Mouse (Mus musculus): ENCODE data around the gene Gm19935. TPM values are rescaled to one million over a fixed set of nuclear protein-coding genes. Genes with fewer than 3 reads are reported as not detected.

Gm19935 gene
- polyA plus RNA-seq, 1 experiment, result not detected

- H3K27ac ChIP-seq (replicated peaks; ENCODE audit: low read depth, low read length), result peak overlapping the region; percentile 42; the same call in 1 of the 2 replicates
- H3K4me3 ChIP-seq (ENCODE audit: insufficient read depth, low read depth, low read length), result peak overlapping the region; percentile 39
- H3K4me1 ChIP-seq (ENCODE audit: control insufficient read depth, insufficient read depth, insufficient read length, low read length), result no peaks in the 10 kb centered on the region
Measured at GRCm38 (mm10) chr8:90816061-90816882, 921 bp downstream of the Gm19935 start.

GRCm38 (mm10) chr8:90813602-90814320, 3.4 kb downstream of the Gm19935 start:
- H3K4me1 ChIP-seq (ENCODE audit: control insufficient read depth, insufficient read depth, insufficient read length, low read length), result no peaks in the 10 kb centered on the region
- H3K4me3 ChIP-seq (ENCODE audit: insufficient read depth, low read depth, low read length), result no peak overlapping the region
- H3K27ac ChIP-seq (replicated peaks; ENCODE audit: low read depth, low read length), result no peak overlapping the region

DNA sequence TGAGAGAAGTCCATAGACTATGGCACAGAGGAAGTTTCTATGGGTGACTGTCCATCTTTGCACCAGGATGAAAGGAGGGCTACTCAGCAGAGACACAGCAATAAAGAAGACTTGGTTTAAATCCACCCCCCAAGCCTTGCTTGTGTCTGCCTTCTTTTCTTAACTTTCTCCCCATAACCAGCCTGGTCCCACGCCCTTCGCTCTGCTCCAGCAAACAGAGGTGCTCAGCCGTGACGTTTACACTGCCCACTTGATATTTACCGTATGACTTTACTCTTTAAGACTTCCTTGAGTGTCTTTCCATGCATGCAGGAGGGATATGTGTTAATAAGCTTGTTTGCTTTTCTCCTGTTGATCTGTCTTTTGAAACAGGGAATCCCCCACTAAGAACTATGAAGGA, 17.7 kb downstream of the Gm19935 start:
- H3K4me1 ChIP-seq (ENCODE audit: control insufficient read depth, insufficient read depth, insufficient read length, low read length), result peaks cover 2% of the 10 kb centered on the region; the same call in 1 of the 2 replicates
- H3K27ac ChIP-seq (replicated peaks; ENCODE audit: low read depth, low read length), result no peak overlapping the region
- H3K4me3 ChIP-seq (ENCODE audit: insufficient read depth, low read depth, low read length), result no peak overlapping the region

GRCm38 (mm10) chr8:90794990-90795861, 22.0 kb downstream of the Gm19935 start:
- H3K4me3 ChIP-seq (ENCODE audit: insufficient read depth, low read depth, low read length), result peak overlapping the region; percentile 61
- peaks cover 2% of the 10 kb centered on the region; the same call in 1 of the 2 replicates for H3K4me1 ChIP-seq (ENCODE audit: control insufficient read depth, insufficient read depth, insufficient read length, low read length)
- 0 out of 2 replicates have a peak overlapping the region, but pooled peaks have one; percentile 63 for H3K27ac ChIP-seq (replicated peaks; ENCODE audit: low read depth, low read length)

- Histone ChIP-seq H3K4me3 (ENCODE audit: insufficient read depth, low read depth, low read length) (no peak overlapping the region), H3K4me1 (ENCODE audit: control insufficient read depth, insufficient read depth, insufficient read length, low read length) (peaks cover 2% of the 10 kb centered on the region; the same call in 1 of the 2 replicates), H3K27ac (replicated peaks; ENCODE audit: low read depth, low read length) (no peak overlapping the region)
Measured at GRCm38 (mm10) chr8:90793710-90794109, 23.5 kb downstream of the Gm19935 start.

GRCm38 (mm10) chr8:90791616-90792015, 25.6 kb downstream of the Gm19935 start:
- H3K4me1 ChIP-seq (ENCODE audit: control insufficient read depth, insufficient read depth, insufficient read length, low read length), result peaks cover 2% of the 10 kb centered on the region; the same call in 1 of the 2 replicates
- no peak overlapping the region for H3K27ac ChIP-seq (replicated peaks; ENCODE audit: low read depth, low read length)
- no peak overlapping the region for H3K4me3 ChIP-seq (ENCODE audit: insufficient read depth, low read depth, low read length)

DNA sequence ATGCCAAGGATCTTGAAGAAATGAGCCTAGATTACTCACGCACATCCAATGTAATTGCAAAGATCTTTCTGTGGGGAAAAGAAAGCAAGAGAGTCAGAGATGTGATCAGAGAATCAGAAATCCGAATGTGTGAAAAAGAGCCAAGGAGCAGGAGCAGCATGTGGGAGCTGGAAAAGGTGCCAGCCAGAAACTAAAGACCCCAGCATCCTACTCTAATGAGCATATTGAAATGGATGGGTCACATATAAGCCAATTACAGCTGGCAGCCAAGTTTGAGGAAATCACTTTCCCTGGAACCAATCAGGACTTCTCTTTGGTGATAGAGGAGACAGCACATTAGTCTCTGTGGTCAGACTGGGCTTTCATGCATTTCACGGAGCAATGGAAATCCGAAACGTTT, 47.4 kb downstream of the Gm19935 start:
- no peaks in the 10 kb centered on the region for H3K4me1 ChIP-seq (ENCODE audit: control insufficient read depth, insufficient read depth, insufficient read length, low read length)
- no peak overlapping the region for H3K4me3 ChIP-seq (ENCODE audit: insufficient read depth, low read depth, low read length)
- H3K27ac ChIP-seq (replicated peaks; ENCODE audit: low read depth, low read length), result no peak overlapping the region

Other genes with a start within 250 kb of the Gm19935 start
- 33.4 and 36.3 TPM in 2 replicates for gene Chd9, start 11.0 kb upstream of the Gm19935 start, polyA plus RNA-seq (2012; ENCODE audit: insufficient read depth, insufficient read length, missing spikeins)